Mouse (Mus musculus): ENCODE data around the gene Snapc1. TPM values are rescaled to one million over a fixed set of nuclear protein-coding genes. Genes with fewer than 3 reads are reported as not detected.

Gene Snapc1
- polyA plus RNA-seq, 1 experiment from 2014 or later, result 5.0 TPM

DNA sequence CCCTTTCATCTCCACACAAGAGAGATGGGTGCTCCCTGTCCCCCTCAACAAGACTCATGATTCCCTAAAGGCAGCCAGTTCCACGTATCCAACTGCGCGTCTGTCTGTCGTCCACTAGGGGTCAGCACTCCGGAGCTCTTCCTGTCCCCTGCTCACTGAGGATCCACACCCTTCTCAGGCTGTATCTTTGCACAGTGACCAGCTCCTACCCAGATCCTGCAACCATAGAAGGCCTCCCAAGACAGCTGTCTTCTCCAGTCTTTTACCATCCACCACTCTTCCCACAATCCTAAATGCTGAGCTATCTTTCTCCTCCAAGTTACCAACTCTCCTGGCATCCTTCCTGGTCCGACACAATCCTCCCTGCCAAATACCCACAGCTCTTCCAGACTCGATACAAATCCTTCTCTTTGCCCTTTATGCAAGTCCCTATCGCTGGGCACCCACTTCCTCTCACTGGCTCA is 45.2 kb downstream of the Snapc1 start:
- ATAC-seq (ENCODE audit: low read depth), result no peak
- 18% methylated on average over 8 of the region's 8 CpGs for WGBS (ENCODE audit: insufficient replicate concordance)
- no peak overlapping the region for H3K4me3 ChIP-seq (ENCODE audit: low read depth, low read length)

DNA sequence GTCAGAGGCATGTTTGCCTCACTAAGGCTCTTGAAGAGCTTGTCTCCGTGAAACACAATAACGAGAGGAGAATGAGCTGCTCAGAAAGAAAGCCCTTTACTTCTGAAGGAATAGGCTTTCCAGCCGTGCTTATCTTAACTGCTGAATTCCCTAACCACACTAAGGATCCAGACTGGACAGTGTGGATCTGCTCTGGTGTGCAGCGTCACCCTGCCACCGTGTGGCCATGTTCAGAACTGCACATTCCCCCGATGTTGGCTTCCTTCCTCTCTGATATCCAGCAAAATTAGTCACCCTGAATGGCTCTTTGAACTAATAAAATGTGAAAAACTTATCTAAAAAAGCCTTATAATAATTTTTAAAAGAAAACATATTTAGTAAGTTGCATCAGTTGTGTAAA is 49.5 kb downstream of the Snapc1 start:
- ATAC-seq (ENCODE audit: low read depth), result no peak
- Histone ChIP-seq H3K4me2 (ENCODE audit: low read depth, low read length) (no peak overlapping the region), H3K27ac (ENCODE audit: low read length) (no peak overlapping the region), H3K9me3 (replicated peaks; ENCODE audit: control insufficient read depth, low read length) (no peaks in the 10 kb centered on the region), H3K4me3 (ENCODE audit: low read depth, low read length) (no peak overlapping the region), H3K36me3 (ENCODE audit: control insufficient read depth, insufficient read depth) (no peaks in the 10 kb centered on the region), H3K27me3 (ENCODE audit: control insufficient read depth, insufficient read depth, low read depth, low read length) (no peaks in the 10 kb centered on the region), H3K9ac (ENCODE audit: low read depth, low read length) (no peak overlapping the region), H3K4me1 (ENCODE audit: control insufficient read depth, low read depth, low read length) (no peaks in the 10 kb centered on the region)
- 2% methylated on average over 6 of the region's 6 CpGs for WGBS (ENCODE audit: insufficient replicate concordance)

More for the DNA sequence above, 45.2 kb downstream of the Snapc1 start:
- no peak overlapping the region for H3K27ac ChIP-seq (ENCODE audit: low read length)
- H3K9me3 ChIP-seq (replicated peaks; ENCODE audit: control insufficient read depth, low read length), result no peaks in the 10 kb centered on the region
- H3K36me3 ChIP-seq (ENCODE audit: control insufficient read depth, insufficient read depth), result no peaks in the 10 kb centered on the region
- no peaks in the 10 kb centered on the region for H3K27me3 ChIP-seq (ENCODE audit: control insufficient read depth, insufficient read depth, low read depth, low read length)
- H3K4me1 ChIP-seq (ENCODE audit: control insufficient read depth, low read depth, low read length), result no peaks in the 10 kb centered on the region
- H3K9ac ChIP-seq (ENCODE audit: low read depth, low read length), result no peak overlapping the region
- no peak overlapping the region for H3K4me2 ChIP-seq (ENCODE audit: low read depth, low read length)

DNA sequence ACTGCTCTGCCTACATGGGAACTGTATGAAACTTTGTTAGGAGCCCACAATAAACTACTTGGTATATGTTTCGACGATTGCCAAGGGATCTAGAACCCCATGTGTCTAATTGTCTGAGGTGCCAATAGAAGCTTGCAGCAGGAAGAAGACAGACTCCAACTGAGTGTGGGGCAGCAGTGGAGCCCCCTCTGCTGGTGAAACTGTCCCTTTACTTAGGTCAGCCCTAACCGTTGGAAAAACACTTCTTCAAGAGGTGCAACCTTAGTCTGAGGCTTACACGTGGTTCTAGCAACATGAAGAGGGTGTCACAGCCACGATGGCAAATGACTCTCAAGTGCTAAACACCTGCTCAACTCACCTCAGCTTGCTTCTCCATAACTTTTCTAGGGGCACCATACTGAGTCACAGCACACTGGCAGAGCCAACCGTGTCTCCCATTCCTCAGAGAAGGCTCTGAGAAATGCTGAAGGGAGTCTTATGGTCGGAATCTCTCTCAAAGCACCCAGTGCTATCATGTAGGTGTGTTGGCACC is 50.5 kb downstream of the Snapc1 start:
- no peak overlapping the region for H3K9ac ChIP-seq (ENCODE audit: low read depth, low read length)
- H3K4me2 ChIP-seq (ENCODE audit: low read depth, low read length), result no peak overlapping the region
- no peaks in the 10 kb centered on the region for H3K36me3 ChIP-seq (ENCODE audit: control insufficient read depth, insufficient read depth)
- H3K4me1 ChIP-seq (ENCODE audit: control insufficient read depth, low read depth, low read length), result no peaks in the 10 kb centered on the region
- H3K27ac ChIP-seq (ENCODE audit: low read length), result no peak overlapping the region
- no peak overlapping the region for H3K4me3 ChIP-seq (ENCODE audit: low read depth, low read length)
- 39% methylated on average over 7 of the region's 7 CpGs for WGBS (ENCODE audit: insufficient replicate concordance)
- H3K27me3 ChIP-seq (ENCODE audit: control insufficient read depth, insufficient read depth, low read depth, low read length), result no peaks in the 10 kb centered on the region
- no peak for ATAC-seq (ENCODE audit: low read depth)
- no peaks in the 10 kb centered on the region for H3K9me3 ChIP-seq (replicated peaks; ENCODE audit: control insufficient read depth, low read length)

DNA sequence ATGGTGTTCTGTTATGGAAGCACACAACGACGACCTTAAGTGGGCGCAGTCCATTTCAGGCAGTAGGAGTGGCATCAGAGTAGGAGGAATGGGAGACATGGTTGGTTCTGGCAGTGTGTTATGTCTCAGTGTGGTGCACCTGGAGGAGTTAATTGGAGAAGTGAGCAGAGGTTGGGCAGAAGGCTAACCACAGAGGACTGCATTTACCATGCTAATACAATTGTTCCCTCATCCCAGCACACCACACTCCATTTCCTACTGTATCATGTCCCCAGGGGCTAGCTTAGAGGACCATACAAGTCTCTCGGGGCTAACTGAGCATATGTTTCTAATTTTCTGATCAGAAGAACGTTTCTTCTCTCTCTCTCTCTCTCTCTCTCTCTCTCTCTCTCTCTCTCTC is 51.2 kb downstream of the Snapc1 start:
- no peaks in the 10 kb centered on the region for H3K4me1 ChIP-seq (ENCODE audit: control insufficient read depth, low read depth, low read length)
- no peaks in the 10 kb centered on the region for H3K36me3 ChIP-seq (ENCODE audit: control insufficient read depth, insufficient read depth)
- H3K4me2 ChIP-seq (ENCODE audit: low read depth, low read length), result no peak overlapping the region
- H3K9me3 ChIP-seq (replicated peaks; ENCODE audit: control insufficient read depth, low read length), result no peaks in the 10 kb centered on the region
- no peak overlapping the region for H3K9ac ChIP-seq (ENCODE audit: low read depth, low read length)
- no peaks in the 10 kb centered on the region for H3K27me3 ChIP-seq (ENCODE audit: control insufficient read depth, insufficient read depth, low read depth, low read length)
- no peak for ATAC-seq (ENCODE audit: low read depth)
- H3K27ac ChIP-seq (ENCODE audit: low read length), result no peak overlapping the region
- 61% methylated on average over 5 of the region's 5 CpGs for WGBS (ENCODE audit: insufficient replicate concordance)
- H3K4me3 ChIP-seq (ENCODE audit: low read depth, low read length), result no peak overlapping the region

DNA sequence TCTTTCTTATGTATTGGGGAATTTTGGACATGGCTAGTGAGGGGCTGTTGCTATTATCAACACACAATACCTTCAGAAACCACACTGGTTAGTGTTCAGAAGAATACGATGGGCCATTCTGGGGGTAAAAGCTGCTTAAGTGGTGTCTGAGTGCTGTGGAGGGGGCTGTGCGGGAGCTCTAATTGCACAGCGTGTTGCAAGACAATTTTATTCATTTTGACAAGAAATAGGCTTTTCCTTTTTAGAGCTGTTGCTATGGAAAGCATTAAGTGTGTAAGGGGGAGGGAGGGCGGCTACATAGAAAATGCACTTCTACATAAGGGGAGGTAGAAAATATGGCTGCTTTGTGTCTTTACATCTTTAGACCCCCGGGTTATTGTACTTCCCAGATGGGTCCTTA is 59.0 kb downstream of the Snapc1 start:
- Histone ChIP-seq H3K27ac (ENCODE audit: low read length) (no peak overlapping the region), H3K9ac (ENCODE audit: low read depth, low read length) (no peak overlapping the region), H3K27me3 (ENCODE audit: control insufficient read depth, insufficient read depth, low read depth, low read length) (no peaks in the 10 kb centered on the region), H3K36me3 (ENCODE audit: control insufficient read depth, insufficient read depth) (no peaks in the 10 kb centered on the region), H3K4me1 (ENCODE audit: control insufficient read depth, low read depth, low read length) (no peaks in the 10 kb centered on the region), H3K9me3 (replicated peaks; ENCODE audit: control insufficient read depth, low read length) (no peaks in the 10 kb centered on the region), H3K4me2 (ENCODE audit: low read depth, low read length) (no peak overlapping the region), H3K4me3 (ENCODE audit: low read depth, low read length) (no peak overlapping the region)
- ATAC-seq (ENCODE audit: low read depth), result no peak
- 58% methylated on average over 5 of the region's 5 CpGs for WGBS (ENCODE audit: insufficient replicate concordance)

DNA sequence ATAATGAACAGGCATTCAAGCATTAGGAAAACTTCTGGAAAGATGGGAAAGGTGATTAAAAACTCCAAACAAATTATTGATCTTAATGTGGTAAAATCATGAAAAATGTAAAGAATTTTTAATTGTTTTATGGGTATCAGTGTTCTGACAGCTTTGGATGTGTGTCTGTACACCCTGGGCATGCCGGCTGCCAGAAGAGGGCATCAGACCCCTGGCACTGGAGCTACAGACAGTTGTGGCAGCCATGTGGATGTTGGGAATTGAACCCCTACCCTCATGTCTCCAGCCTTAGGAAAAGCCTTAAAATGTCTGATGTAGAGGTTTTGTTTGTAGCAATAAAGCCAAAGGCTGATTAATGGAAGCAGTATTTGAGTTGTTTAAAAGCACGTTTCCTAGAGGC is 60.6 kb downstream of the Snapc1 start:
- Histone ChIP-seq H3K4me2 (ENCODE audit: low read depth, low read length) (no peak overlapping the region), H3K4me1 (ENCODE audit: control insufficient read depth, low read depth, low read length) (no peaks in the 10 kb centered on the region), H3K27ac (ENCODE audit: low read length) (no peak overlapping the region), H3K36me3 (ENCODE audit: control insufficient read depth, insufficient read depth) (no peaks in the 10 kb centered on the region), H3K27me3 (ENCODE audit: control insufficient read depth, insufficient read depth, low read depth, low read length) (no peaks in the 10 kb centered on the region), H3K4me3 (ENCODE audit: low read depth, low read length) (no peak overlapping the region), H3K9ac (ENCODE audit: low read depth, low read length) (no peak overlapping the region), H3K9me3 (replicated peaks; ENCODE audit: control insufficient read depth, low read length) (no peaks in the 10 kb centered on the region)
- WGBS (ENCODE audit: insufficient replicate concordance), result 66% methylated on average over 2 of the region's 2 CpGs
- ATAC-seq (ENCODE audit: low read depth), result no peak

Other genes with a start within 250 kb of the Snapc1 start
- 11.8 and 12.0 TPM in 2 replicates for gene Hif1a, start 63.1 kb upstream of the Snapc1 start, polyA plus RNA-seq (2015; fragmentation: Nextera tagmentation; extraction: Ambion mirVana)
- 3.0 and 3.9 TPM in 2 replicates for gene Gm49321, start 26.8 kb upstream of the Snapc1 start, polyA plus RNA-seq (2015; fragmentation: Nextera tagmentation; extraction: Ambion mirVana)
- gene Syt16, start 33.2 kb downstream of the Snapc1 start, polyA plus RNA-seq (2015; fragmentation: Nextera tagmentation; extraction: Ambion mirVana), result 0.12 TPM in 1 of 2 replicates, not detected in the other

All from liver, embryonic 16.5 days (tissue).